Mouse (Mus musculus) urinary bladder, postnatal 4 days (tissue): ENCODE results near the gene Plcl2.
"Not testable (repeated sequence)": the region's sequence is repeated elsewhere in the genome, so short reads cannot be mapped to it uniquely, and the experiment has no call there.

Source experiments
- DNase-seq, 2 experiments: peaks; one replicate each; pipeline ENCODE4 v3.0.0; 2021 to 2022; ENCODE audit warnings: low spot score in 2 of 2

The Plcl2 gene

DNA sequence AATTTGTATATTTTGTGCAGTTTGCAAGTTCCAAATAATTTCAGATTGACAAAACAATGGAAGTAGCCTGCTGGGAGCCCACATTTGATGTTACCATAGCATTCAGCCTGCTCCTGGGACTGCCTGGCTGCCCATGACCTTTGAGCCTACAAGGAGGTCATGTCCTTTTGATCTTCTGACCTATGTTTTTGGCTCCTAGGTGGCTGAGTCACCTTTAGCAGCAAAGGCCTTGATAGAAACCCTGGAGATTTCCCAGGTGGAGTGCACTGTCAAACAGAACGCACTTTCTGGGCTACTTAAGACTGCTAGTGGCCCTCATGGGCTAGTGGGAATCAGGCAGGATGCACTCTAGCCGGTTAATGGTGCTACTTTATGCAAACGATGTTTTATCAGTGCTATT lies 112.8 kb downstream of the Plcl2 start:
- DNase-seq, result no peak

DNA sequence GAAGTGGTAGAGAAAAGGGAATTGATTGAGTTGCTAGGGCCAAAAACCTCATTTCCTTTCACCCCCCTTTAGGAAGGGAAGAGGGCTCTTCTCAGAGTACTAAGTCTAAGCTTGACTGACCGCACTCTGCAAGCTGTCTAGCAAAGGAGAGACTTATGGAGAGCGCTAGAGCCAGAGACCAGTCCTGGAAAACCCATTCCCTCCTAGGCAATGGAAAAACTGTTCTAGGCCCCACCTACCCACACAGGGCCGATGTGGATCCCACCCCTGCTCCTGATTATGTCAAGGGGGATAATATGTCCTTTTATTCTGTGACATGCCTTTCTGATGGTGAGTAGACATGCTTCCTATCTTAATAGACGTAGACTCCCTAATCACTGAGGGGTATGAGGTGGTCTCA lies 116.4 kb downstream of the Plcl2 start:
- DNase-seq, result no peak

DNA sequence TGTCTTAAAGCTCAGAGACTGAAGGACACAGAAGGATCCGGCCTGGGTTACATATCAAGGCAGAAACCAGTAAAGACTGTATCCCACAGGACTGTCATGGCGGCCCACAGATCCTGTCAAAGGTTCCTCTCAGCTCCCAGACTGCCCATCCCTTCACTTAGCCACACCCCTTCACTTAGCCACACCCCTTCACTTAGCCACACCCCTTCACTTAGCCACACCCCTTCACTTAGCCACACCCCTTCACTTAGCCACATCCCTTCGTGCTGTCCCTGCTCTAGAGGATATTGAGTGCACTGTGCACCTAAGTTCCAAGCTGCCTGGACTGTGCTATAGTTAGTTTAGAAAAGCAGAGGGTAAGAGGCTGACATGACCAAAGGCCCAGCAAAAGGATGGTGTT lies 118.5 kb downstream of the Plcl2 start:
- DNase-seq, result no peak

DNA sequence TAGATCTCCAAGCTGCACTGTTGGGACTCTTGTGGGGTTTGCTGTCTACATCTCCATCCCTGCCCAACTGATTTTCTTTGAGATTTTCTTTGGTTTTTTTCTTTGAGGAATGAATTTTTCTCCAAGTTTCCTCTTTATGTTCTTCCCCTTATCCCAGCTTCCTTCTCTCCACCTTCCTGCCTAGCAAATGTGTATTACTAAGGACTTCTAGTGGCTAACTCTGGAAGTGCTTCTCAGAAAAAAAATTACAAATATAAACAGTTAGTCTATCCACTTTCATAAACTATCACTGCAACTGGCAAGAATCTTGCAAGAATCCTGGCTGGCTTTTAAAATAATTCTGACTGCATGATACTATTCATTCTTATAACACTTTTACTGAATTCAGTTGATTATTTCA lies 119.5 kb downstream of the Plcl2 start:
- no peak for DNase-seq

DNA sequence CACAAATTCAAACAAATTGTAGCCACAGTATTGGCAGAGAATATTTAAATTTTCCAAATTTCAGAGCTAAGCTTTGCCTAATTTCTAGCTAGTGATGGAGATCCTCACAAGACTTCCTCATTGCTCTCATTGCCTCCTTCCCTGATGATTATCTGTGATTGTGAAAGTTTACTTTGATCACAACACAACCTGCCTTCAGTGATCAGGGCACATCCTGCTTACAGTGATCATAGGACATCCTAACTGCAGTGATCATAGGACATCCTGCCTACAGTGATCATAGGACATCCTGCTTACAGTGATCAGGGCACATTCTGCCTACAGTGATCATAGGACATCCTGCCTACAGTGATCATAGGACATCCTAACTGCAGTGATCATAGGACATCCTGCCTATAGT lies 121.8 kb downstream of the Plcl2 start:
- DNase-seq, result not testable (repeated sequence)

DNA sequence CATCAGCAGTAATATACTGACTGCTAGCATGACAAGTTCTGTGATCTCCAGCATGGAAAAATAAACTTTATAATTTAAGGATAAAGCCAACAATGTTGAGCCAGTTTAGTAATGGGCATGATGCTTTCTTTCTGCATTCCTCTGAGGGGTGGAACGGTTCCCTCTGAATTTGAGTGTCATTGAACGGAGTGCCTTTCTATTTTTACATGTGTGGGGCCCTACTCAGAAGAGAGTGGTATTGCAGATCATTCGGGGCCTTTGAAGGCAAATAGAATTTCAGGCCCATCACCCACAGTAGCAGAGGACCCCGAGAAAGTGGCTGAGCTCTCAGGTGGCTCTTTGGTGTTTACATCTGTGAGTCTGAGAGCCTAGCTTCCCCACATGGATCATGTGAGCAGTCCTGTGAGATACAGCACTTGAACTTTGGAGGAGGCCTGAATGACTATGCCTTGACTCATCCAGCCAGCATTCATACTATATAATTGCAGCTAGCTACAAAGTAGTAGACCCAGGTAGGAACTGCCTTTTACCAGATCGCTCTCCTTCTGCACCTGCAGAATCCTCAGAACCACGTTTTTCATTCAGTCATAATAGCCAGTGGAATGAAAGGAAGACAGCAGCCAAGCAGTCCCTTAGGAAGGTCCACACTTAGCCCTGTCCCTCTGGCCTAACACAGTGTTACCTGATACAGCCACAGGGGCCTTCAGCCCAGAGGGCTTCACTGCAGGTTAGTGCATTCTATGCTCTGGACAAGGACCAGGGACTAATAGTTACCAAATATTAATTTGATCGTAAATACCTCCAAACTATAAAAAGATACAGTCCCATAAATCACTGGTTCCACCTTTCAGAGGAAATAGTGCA lies 125.0 kb downstream of the Plcl2 start:
- DNase-seq, result no peak

DNA sequence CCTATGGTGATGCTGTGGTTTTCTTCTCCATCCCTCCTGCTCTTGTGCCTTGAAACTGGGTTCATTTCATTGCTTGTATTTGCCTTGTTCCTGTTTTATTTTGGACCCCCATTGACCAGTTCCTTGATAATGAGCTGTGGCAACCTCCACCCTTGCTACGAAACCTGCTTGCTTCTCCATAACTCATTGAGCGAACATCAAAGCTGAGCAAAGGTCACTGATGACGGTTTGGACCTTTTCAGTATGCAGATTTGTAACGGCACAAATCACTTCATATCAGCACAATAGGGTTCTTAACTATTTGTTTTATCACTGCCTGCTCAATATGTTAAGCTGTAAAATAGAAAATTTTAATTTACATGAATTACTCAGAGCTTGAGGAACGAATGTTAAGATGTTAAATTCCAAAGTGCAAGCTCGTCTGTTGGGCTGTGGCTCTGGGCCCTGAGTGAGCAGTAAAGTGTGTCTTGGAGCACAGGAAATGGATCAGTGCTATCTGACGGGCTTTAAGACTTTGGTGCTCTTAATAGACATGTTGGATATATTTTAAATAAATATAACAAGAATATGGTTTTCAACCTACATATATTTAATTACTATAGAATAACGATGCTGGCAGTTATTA lies 126.9 kb downstream of the Plcl2 start:
- no peak for DNase-seq

DNA sequence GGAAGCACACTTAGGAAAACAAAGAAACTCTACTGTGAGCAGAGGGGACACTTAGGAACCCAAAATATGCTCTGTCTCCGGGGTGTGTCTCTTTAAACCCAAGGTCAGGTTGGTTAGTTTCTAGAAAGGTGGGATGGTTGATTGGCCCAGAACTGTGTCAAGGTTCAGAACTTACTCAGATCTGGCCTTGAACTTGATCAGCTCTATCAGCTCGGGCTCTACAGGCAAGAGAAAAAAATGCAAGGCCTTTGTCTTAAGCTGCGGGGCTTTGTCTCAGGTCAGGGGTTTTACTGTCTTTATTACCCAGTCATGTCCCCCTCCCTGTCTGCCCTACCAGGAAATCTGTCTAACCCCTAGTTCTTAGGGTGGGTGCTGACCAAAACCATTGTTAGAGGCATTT lies 129.6 kb downstream of the Plcl2 start:
- no peak for DNase-seq

DNA sequence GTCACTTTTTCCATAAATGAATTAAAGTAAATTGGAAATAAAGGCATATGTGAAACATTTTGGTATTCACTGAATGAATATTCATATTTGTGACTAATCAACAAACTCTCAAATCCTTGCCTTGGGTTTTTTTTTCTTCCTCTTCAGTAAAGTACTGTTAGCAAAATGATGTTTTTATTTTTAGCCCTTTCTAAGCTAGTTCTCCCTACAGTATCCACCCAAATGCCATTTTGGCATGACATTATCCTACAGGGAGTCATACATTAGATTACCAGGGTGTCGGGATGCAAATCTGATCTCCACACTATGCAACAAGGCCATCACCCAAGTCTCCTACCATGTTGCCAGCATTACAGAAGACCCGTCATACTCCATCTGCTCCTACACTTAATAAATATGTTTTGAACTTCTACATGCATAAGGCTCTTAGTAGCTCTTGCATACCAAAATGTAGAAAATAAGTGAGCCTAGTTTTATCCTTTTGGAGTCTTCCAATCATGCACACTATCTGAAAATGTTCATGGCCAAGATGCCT lies 131.9 kb downstream of the Plcl2 start:
- no peak for DNase-seq

DNA sequence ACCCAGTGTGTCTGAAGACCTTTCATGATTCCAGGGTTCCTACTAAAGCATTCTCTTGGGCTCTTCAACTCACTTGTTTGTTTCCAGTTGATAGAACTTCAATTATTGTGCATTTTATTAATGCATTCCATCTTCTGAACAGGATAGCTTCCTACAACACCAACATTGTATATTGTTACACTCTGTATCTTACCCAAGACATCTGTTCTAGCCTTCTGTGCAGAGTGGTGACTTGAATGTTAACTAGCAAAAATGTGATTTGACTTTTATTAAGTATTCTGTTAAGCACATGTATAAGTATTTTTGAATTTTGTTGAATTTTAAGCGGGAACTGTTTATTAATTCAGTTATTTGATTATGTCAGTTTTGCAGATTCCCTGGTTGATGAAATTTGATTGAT lies 132.7 kb downstream of the Plcl2 start:
- DNase-seq, result no peak

DNA sequence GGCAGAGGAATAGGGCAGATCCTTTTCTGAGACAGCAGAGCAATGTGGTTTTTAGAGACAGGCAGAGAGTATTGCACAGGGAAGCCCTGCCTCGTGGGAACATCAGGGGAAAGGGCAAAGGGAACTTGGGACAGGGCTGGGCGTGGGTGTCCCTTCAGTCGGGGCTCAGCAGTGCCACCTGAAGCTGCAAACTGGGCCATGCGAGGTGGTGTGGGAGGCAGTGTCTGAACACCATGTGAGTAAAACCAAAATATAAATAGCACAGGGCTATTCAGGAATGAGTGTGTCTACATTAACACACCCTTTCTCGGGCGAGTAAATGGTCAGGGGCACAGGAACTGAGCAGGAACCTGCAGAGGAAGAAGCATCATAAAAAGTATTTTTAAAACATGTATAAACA lies 134.2 kb downstream of the Plcl2 start:
- no peak for DNase-seq

DNA sequence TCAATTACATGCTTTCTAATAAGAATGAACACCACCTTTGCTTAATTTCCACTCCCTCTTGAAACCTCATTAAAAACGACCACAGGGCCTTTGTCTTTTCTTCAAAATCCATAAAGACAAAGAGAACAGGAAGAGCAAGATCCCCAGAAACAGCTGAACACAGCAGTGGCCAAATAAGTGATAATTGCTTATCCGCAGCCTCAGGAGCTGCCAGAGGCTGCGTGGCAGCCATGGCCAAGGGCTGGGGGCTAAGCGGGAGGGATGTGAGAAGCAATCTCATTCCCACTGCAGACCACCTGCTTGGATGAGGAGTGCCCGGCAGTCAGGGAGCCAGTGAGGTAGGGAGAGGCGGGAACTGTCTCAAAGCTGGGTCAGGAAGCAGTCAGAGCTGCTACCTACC lies 134.8 kb downstream of the Plcl2 start:
- DNase-seq, result no peak

DNA sequence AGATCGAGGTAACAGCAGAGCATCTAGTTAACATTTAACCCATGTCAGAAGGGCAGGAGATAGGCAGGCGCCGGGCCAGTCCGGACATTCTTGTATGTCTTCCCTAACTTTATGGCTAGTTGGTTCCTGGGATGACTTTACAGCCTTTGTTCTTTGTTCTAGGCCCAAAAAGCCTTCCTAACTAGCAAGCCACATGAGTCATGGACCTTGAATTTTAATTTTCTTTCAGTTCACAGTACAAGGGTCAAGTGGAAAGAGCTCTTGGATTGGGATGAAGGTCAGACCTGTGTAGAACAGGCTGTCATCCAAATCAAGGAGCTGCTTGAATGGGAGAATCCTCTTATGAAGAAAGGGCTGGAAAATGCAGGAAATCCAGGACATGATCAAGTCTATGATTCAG lies 138.9 kb downstream of the Plcl2 start:
- DNase-seq, result not testable (repeated sequence)

DNA sequence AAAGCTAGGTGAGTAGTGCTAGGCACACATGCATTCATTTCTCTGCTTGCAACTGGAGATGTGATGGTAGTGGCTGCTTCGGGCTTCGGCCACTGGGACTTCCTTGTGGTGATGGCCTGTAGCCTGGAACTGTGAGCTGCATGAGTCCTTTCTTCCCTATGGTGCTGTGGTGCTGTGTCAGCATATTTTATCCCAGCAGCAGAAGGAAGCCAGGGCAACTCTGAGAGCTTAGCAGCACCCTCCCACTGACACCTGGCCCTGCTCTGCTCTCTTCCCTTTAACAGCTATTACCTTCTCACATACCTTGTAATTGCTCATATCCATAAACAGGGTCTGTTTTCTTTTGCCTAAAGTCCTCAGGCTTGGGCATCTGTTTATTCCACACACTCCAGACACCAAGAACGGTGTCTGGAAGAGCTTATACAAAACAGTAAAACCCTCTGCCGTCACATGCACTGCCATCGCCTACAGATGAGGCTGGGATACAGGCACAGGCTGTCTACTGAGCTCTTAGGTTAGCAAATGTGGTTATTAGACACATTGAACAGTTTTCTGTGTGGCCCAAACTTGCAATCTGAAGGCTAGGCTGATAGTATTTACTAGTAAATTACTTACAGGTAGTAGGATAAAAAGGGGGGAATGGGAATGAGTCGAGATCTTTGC lies 139.7 kb downstream of the Plcl2 start:
- no peak for DNase-seq

DNA sequence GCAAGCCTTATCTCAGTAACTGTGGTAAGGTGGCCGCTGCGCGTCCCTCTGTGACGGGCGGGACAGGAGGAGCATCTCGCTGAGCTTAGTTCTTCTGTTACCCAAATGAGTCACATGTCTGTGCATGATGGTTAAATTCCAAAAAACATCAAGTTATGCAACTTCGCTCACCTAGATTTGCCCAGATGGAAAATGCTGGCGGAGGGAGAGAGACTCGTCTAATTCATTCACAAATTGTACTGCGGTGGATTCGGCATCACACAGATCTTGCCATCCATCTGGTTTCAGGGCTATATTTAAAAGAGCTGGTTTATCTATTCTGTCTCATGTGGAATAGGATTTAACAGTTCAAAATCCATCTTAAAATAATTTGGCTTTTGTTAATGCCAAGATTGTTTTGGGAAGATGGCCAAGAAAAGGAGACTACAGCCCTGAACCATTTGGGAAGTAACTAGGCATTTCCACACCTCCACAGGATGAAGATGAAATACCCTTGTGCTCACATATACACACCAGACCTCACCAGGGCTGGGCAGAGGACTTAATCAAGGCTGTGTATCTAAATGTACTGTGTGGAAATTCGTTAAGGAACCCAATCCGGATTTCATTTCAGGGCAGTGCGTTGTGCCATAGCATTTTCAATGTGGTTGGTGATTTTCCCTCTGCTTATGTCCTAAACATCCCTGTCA lies 141.5 kb downstream of the Plcl2 start:
- DNase-seq, result no peak

DNA sequence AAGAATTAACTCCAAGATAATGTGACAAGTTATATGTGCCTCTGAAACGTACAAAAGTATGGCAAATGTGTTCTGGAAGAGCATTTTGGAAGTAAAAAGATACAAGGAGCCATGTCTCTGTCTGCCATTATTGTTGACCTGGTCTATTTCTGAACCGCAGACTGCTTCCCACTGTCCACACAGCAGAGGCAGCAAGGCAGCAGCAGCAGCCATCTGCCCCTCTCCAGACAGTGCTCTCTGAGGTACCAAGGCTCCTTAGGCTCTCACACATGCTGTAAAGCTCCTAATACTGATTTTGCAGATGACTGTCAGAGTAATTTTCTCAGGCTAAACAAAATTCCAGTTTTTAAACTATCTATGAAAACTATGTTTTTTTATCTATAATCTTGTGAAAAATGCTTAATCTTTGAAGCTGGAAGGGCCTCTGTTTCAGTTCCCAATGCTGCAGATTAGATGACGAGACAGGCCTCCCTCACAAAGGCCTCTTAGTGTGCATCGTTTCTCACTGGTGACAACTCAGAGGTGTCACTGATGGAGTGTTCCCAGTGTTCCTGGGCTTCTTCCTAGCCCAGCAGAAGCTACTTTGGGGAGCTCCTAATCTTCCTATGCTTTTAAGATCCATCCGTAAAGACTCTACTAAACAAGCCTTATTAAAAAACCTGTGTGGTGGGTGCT lies 145.7 kb downstream of the Plcl2 start:
- no peak for DNase-seq

DNA sequence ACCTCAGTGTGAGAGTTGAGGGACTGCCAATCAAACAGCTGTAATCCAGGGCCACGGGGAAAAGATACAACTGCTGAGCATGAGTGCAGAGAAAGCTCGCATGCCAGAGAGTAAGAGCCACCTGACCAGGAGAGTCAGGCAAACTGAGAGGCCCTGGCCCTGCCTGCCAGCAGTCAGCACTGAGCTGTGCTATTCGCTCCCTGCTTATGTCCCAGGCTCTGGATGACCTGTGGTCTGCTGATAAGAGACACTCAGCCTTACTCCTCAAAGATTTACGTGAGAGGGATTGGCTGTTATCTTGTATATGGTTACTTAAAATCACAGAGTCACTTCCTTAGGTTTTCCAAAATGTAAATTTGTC lies 146.2 kb downstream of the Plcl2 start:
- DNase-seq, result no peak

DNA sequence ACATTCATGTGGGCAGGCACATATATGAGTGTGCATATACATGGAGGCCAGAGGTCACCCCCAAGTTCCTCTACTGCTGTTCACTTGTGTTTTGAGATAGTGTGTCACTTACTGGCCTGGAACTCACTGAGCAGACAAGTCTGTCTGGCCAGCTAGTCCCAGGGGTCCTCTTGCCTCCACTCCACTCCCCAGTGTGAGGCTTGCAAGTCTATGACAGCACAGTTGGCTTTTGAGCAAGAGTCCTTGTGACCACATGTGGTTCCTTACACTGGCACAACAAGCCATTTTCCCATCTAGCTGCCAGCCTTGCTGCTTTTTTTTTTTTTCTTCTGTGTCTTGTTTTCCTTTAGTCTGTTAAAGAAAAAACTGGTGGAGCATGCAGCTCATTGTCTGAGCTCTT lies 148.1 kb downstream of the Plcl2 start:
- DNase-seq, result no peak

DNA sequence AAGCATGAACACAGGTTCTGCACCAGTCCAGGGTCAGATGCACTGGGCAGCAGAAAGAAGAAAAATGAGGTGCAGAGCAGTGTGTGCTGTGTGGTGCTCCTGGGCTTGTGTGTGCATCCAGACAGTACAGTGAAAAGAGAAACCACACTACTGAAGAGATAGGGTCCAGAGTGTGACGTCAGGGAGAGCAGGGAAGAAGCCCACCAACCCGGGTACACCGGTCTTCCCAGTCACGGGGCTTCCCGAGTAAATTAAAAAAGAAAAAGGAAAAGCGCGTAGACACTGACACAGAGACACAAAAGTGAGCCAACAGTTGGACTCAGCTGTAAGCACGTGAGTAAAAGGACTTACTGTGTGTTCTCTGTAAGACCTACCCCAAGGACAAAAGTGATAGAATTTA lies 149.7 kb downstream of the Plcl2 start:
- no peak for DNase-seq

DNA sequence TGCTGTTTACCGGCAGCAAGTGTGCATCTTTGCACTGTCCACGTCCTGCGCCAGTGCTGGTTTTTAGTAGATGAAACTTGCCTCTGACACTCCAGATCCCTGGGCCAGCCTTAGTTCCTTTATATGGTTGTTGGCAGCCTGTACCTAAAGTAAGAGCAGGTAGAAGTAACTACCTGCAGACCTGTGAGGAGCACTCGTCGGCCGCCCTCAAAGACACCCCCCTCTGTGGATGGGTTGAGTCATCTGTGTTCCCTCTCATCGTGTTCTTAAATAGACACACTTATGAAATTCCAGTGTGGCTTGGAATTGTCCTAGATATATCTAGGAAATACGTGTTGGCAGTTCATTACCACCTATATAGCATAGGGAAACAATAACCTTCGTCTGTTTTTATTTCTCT lies 158.4 kb downstream of the Plcl2 start:
- no peak for DNase-seq

DNA sequence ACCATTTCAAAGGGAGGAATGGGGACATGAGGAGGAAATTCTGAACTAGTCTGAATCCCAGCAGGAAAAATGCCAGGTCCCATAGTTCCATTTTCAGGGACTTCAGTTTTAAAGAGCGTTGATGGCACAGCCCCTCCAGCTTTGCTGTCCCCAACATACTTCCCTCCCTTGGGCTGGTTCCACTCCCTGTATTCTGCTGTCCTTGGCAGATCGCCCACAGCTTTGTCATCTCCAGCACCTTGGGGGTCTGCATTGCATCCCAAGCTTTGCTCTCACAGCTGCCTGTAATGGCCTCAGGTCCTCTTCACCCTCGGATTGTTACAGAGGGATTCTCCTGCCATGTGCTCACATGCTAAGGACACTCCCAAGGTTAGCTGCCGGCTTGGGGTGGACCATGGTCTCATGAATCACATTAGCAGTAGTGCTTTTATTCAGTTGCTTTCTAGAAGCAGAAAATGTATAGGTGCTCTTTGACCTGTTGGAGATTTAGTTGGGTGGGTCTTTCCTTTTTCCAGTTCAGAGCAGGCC lies 159.5 kb downstream of the Plcl2 start:
- no peak for DNase-seq
